Mouse (Mus musculus): ENCODE measurements around the gene Gm21704.
"Not testable (repeated sequence)": the region's sequence is repeated elsewhere in the genome, so short reads cannot be mapped to it uniquely, and the experiment has no call there.

Gm21704 gene

DNA sequence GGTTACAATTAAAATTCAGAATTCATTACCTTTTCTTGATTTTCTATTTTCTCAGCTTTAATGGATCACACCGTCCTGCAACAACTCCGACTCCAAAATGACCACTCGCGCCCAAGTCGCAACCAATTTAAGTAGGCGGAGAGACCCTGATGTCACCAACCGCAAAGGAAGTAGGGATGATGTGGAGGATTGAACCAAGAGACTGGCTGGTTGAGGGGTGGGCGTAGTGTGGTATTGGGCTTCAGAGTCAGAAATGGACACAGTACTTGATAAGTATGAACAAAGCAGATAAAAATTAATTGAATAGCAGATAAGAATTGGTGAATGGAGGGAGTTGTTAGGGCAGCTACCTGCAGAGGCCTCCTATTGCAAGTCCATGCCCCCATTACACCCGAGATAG is at the start of gene Gm21704, which contains the start of gene Gm21708:
TSS of gene Gm21704 (minus strand) at position 101 of the 400 bp plus-strand sequence.
TSS of gene Gm21708 (minus strand) at position 101 of the 400 bp plus-strand sequence.
- not testable (repeated sequence) for DNase-seq (ENCODE audit: extremely low spot score)

GRCm38 (mm10) chrY:3345229-3345628 is 64.7 kb downstream of the Gm21704 start, which contains the start of gene Gm21693:
TSS of gene Gm21693 (minus strand) at chrY:3345329.
- not testable (repeated sequence) for DNase-seq (ENCODE audit: extremely low spot score)

- DNase-seq (ENCODE audit: extremely low spot score) = not testable (repeated sequence)
Measured at GRCm38 (mm10) chrY:3340661-3341060, 69.3 kb downstream of the Gm21704 start.
